Mouse (Mus musculus) hindbrain, embryonic 13.5 days (tissue): ENCODE results near the gene Gsdma3. TPM values are rescaled to one million over a fixed set of nuclear protein-coding genes. Genes with fewer than 3 reads are reported as not detected.
"Not testable (repeated sequence)": the region's sequence is repeated elsewhere in the genome, so short reads cannot be mapped to it uniquely, and the experiment has no call there.

Experiments
- ATAC-seq: fragments of 200-750 bp; cut with Nextera tagmentation; 2 replicates; pipeline ENCODE4 v1.8.0; 2017; ENCODE audit warnings: moderate TSS enrichment; ENCODE audit not compliant: low FRiP score
- H3K27ac ChIP-seq: fragments of 300-500 bp; sonication (generic); 2 replicates; pipeline ENCODE4 v1.5.1; 2015; ENCODE audit warnings: inconsistent platforms, mild to moderate bottlenecking, moderate library complexity
- H3K27me3 ChIP-seq: fragments of 300-500 bp; sonication (generic); 2 replicates; pipeline ENCODE4 v1.6.1; 2015; ENCODE audit warnings: mild to moderate bottlenecking, inconsistent platforms
- H3K36me3 ChIP-seq: fragments of 300-500 bp; sonication (generic); 2 replicates; pipeline ENCODE4 v1.6.1; 2015; ENCODE audit warnings: mild to moderate bottlenecking, inconsistent platforms
- H3K4me1 ChIP-seq: fragments of 300-500 bp; sonication (generic); replicated peaks from 2 replicates; pipeline ENCODE4 v1.6.1; 2015; ENCODE audit warnings: inconsistent platforms
- H3K4me2 ChIP-seq: fragments of 300-500 bp; sonication (generic); 2 replicates; pipeline ENCODE4 v1.6.1; 2015; ENCODE audit warnings: inconsistent platforms, mild to moderate bottlenecking, moderate library complexity
- H3K4me3 ChIP-seq: fragments of 300-500 bp; sonication (generic); 2 replicates; pipeline ENCODE4 v1.5.1; 2015; ENCODE audit warnings: mild to moderate bottlenecking, inconsistent platforms
- H3K9ac ChIP-seq: fragments of 300-500 bp; sonication (generic); 2 replicates; pipeline ENCODE4 v1.6.1; 2015; ENCODE audit warnings: mild to moderate bottlenecking, inconsistent platforms
- H3K9me3 ChIP-seq: fragments of 300-500 bp; sonication (generic); 2 replicates; pipeline ENCODE4 v1.6.1; 2016; ENCODE audit warnings: inconsistent platforms
- WGBS: fragments of 180-500 bp; shearing (Covaris S2); methylation state at CpG from one replicate; pipeline ENCODE4 v1.1.7; 2015; 5-methylcytosine and 5-hydroxymethylcytosine counted together
- polyA plus RNA-seq: library from polyadenylated mRNA; unstranded; fragments of >200 nt; fragmentation: Nextera tagmentation; extraction: Ambion mirVana; gene quantifications from 2 replicates; pipeline ENCODE4 v1.2.1, GENCODE M21; 2015

Gsdma3 gene
- polyA plus RNA-seq, 1 experiment from 2014 or later = not detected

DNA sequence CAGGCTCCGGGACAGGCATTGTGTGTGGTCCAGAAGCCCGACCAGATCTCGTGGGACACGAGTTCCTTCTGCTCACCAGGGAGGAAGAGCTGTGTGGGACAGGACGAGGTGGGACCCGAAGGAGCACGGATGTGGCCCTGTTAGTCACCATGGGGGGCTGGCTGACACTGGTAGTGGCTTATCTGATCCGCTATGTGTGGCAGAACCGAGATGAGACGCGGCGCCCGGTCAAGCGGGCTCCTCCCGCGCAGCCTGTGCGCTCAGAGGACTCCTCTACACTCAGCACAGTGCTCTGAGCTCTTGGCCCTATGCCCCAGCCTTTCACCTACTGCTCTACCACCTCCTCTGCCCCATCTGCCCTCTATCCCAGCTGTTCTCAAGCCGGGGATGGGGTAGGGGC, 26.9 kb upstream of the Gsdma3 start:
- H3K36me3 ChIP-seq = no peaks in the 10 kb centered on the region
- H3K27ac ChIP-seq = no peak overlapping the region
- 0 out of 2 replicates have a peak overlapping the region, but pooled peaks have one; percentile 13 for H3K9ac ChIP-seq
- no peak overlapping the region for H3K4me2 ChIP-seq
- H3K4me1 ChIP-seq = peaks cover 13% of the 10 kb centered on the region; the same call in 1 of the 2 replicates
- no peak overlapping the region for H3K4me3 ChIP-seq
- no peaks in the 10 kb centered on the region for H3K9me3 ChIP-seq
- no peak for ATAC-seq
- H3K27me3 ChIP-seq = peaks cover 48% of the 10 kb centered on the region
- 37% methylated on average over 18 of the region's 18 CpGs for WGBS

DNA sequence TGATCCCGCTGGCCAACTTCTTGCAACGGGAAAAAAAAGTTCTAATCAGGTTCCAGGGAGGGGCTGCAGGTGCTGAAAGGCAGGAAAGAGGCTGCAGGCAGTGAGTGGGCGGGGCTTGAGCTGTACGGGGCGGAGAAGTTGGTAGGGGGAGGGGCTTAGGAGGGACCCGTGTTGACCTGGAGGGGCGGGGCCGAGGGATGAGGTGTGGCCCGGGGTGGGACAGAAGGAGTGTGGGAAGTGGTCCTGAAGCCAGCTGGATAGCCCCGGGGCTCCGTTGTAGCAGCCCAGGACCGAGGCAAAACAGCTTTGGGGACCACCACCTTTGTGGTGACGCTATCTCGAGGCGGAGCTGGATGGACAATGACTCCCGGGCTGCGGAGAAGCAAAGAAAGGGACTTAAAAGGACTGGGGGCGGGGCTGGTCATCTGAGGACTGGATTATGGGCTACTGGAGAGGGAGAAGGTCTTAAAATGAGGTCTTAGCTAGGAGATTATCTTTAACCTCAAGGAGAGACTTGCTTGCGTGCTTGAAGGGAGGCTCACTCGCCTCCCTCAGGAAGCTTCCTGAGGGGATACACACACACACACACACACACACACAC, 24.0 kb upstream of the Gsdma3 start:
- no peak for ATAC-seq
- Histone ChIP-seq H3K9me3 (no peaks in the 10 kb centered on the region), H3K9ac (no peak overlapping the region), H3K4me1 (peaks cover 13% of the 10 kb centered on the region; the same call in 1 of the 2 replicates), H3K27me3 (peaks cover 49% of the 10 kb centered on the region), H3K4me2 (peak overlapping the region; percentile 43), H3K36me3 (no peaks in the 10 kb centered on the region), H3K27ac (no peak overlapping the region), H3K4me3 (peak overlapping the region; percentile 30)
- WGBS = 2% methylated on average over 20 of the region's 20 CpGs

DNA sequence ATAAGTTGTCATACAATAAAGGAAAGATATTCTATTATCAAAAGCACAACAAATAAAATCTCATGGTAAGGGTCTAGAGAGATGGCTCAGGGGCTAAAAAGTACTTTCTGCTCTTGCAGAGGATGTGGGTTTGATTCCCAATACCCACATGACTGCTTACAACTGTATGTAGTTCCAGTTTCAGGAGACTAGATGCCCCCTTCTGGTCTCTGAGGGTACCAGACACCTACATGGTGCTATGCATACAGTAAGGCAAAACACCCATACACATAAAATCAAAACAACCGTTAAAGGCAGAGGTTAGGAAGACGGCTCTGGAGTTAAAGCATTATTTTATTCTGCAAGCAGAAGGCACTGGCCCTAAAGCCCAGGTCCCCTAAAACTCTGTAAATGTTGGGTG, 22.2 kb upstream of the Gsdma3 start:
- H3K27me3 ChIP-seq = peaks cover 39% of the 10 kb centered on the region
- H3K9ac ChIP-seq = no peak overlapping the region
- H3K4me1 ChIP-seq = peaks cover 10% of the 10 kb centered on the region; the same call in 1 of the 2 replicates
- H3K4me3 ChIP-seq = no peak overlapping the region
- WGBS = 93% methylated on average over 2 of the region's 2 CpGs
- H3K4me2 ChIP-seq = no peak overlapping the region
- no peaks in the 10 kb centered on the region for H3K36me3 ChIP-seq
- no peak overlapping the region for H3K27ac ChIP-seq
- no peaks in the 10 kb centered on the region for H3K9me3 ChIP-seq
- ATAC-seq = no peak

DNA sequence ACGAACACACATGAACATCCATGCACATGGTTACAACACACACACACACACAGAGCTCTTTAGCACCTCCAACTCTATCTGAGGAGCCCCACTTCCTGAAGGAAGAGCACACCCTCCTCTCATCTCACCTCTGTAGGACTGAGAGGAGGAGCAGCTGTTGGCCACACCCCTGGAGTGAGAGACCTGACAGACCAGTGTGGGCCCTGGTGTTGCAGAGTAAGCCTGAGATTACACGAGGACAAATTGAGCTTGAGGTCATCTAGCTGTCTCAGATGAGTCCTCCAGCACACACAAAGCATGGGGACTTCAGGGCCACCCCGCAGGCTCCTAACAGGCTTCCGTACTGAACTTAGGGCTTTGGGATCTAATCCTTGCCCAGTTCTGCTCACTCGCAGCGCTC, 21.2 kb upstream of the Gsdma3 start:
- not testable (repeated sequence) for H3K4me2 ChIP-seq, H3K9me3 ChIP-seq, H3K4me3 ChIP-seq, H3K36me3 ChIP-seq, H3K4me1 ChIP-seq, H3K27ac ChIP-seq, H3K9ac ChIP-seq, ATAC-seq
- peaks cover 39% of the 10 kb centered on the region for H3K27me3 ChIP-seq
- 71% methylated on average over 6 of the region's 6 CpGs for WGBS

DNA sequence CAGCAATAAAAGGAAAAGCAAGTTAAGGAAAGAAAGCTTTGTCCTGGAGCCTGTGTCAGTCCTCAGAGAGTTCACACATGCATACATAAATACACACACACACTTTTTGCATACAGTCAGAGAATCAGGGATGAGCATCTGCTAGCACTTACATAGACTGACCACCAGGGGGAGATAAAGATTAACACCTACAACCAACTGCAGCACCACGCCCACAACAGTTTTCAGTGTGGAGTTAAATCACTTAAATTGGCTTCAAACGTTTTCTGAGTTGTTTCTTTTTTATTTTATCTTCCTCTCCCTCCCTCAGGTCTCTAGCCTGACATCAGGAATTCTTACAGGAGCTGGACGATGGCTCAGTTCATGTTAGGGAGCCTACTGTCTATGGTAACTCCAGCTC, 19.4 kb upstream of the Gsdma3 start:
- Histone ChIP-seq H3K4me1 (peaks cover 6% of the 10 kb centered on the region; the same call in 1 of the 2 replicates), H3K9me3 (no peaks in the 10 kb centered on the region), H3K27me3 (peaks cover 32% of the 10 kb centered on the region; the same call in 1 of the 2 replicates), H3K27ac (no peak overlapping the region), H3K4me2 (no peak overlapping the region), H3K9ac (no peak overlapping the region), H3K36me3 (no peaks in the 10 kb centered on the region), H3K4me3 (no peak overlapping the region)
- 12% methylated on average over 3 of the region's 3 CpGs for WGBS
- no peak for ATAC-seq

DNA sequence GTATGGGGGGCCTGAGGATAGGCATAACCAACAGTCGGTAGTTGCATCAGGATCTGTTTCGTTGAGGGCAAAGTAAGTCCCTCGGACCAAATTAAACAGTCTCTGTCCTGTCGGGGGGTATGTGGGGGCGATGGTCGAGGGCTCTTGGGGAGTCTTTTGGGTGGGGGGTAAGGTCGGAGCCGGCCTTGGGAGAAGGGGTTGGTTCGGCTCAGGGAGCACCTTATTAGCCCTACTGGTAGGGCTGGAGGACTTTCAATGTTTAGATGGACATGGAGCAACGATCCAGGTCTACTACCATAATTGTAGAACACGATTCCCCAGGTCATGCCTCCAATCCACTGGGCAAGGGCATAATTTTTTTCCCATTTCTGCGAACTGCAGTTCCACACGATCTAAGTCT, 5.4 kb upstream of the Gsdma3 start:
- H3K4me2 ChIP-seq = no peak overlapping the region
- H3K9me3 ChIP-seq = no peaks in the 10 kb centered on the region
- no peaks in the 10 kb centered on the region for H3K4me1 ChIP-seq
- H3K36me3 ChIP-seq = no peaks in the 10 kb centered on the region
- no peak overlapping the region for H3K27ac ChIP-seq
- WGBS = 94% methylated on average over 13 of the region's 13 CpGs
- no peak overlapping the region for H3K9ac ChIP-seq
- H3K27me3 ChIP-seq = no peaks in the 10 kb centered on the region
- ATAC-seq = no peak
- H3K4me3 ChIP-seq = no peak overlapping the region

DNA sequence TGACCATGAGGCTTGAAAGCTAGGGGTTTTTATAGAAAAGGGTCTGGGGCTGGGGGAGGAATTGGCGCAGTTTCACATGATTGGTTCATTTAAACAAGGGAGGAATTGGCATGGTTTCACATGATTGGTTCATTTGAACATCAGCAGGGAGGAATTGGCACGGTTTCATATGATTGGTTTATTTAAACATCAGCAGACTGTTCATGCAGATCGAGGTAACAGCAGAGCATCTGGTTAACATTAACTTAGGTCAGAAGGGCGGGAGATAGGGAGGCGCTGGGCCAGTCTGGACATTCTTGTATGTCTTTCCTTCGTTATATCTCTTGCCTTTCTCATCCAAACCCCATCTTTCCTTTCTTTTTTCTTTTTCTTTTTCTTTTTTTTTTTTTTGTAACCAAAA, 2.2 kb upstream of the Gsdma3 start:
- H3K4me3 ChIP-seq, H3K27ac ChIP-seq, H3K9ac ChIP-seq, ATAC-seq, H3K4me1 ChIP-seq, H3K27me3 ChIP-seq, H3K36me3 ChIP-seq, H3K4me2 ChIP-seq, H3K9me3 ChIP-seq: not testable (repeated sequence)
- WGBS = 79% methylated on average over 6 of the region's 6 CpGs

DNA sequence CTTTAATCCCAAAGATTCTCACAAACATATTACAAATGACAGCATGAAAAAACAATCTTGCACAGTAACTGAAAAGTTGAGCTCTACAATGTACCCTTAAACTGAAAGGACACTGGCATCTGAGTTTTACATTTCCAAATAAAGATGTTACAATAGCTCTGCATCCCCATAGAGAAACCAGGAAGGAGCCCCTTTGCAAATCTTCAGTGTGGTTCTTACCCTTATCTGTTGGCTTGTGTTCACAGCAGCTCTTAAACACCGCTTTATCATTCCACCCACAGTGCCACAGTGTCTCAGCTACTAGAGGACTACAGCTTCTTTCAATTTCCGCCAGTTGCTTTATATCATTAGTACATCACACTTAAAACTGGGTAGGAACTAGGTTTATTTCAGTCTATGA, 1.8 kb upstream of the Gsdma3 start:
- H3K4me3 ChIP-seq, H3K9me3 ChIP-seq, ATAC-seq, H3K4me1 ChIP-seq, H3K27ac ChIP-seq, H3K36me3 ChIP-seq, H3K4me2 ChIP-seq, H3K27me3 ChIP-seq, H3K9ac ChIP-seq: not testable (repeated sequence)
- 95% methylated on average over 2 of the region's 2 CpGs for WGBS

DNA sequence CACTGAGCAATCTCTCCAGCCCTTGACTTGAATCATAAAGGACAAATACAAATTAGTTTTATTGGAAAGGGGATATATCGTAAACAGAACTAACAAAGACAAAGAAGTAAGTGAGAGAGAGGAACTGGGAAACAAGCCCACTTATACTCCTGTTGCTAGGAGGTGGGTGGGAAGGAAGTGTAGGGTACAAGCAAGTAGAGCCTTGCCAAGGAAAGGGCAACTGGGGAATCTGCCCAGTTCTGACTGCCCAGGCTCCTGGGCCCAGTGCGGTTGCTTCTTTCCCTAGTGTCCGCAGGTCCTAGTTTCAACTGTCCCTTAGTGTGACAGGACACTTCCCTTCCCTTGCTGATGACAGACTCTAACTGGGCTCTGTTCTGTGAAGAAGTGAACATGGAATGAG, 2.5 kb downstream of the Gsdma3 start:
- Histone ChIP-seq H3K27ac (no peak overlapping the region), H3K27me3 (0 out of 2 replicates have a peak, but pooled peaks cover 3% of the 10 kb centered on the region), H3K4me1 (no peaks in the 10 kb centered on the region), H3K4me2 (no peak overlapping the region), H3K4me3 (no peak overlapping the region), H3K36me3 (no peaks in the 10 kb centered on the region), H3K9ac (no peak overlapping the region), H3K9me3 (no peaks in the 10 kb centered on the region)
- ATAC-seq = no peak
- 88% methylated on average over 3 of the region's 3 CpGs for WGBS

DNA sequence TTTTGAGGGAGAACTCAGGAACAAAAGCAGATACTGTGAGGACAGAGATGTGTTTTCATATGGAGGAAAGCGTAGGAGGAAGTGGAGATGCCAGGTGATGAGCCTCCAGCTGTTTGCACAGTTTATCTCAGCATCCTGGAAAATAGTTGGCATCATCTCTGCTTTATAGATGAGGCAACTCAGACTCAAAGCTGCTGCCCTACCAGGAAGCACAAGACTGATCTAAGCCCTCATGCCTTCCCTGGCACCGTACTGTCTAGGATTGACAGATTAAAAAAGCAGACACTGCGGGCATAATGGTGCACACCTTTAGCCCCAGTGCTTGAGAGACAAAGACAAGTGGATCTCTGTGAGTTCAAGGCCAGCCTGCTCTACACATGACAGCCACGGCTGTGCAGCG, 4.5 kb downstream of the Gsdma3 start:
- H3K9ac ChIP-seq = no peak overlapping the region
- H3K27ac ChIP-seq = no peak overlapping the region
- 90% methylated on average over 5 of the region's 5 CpGs for WGBS
- H3K4me2 ChIP-seq = no peak overlapping the region
- 0 out of 2 replicates have a peak, but pooled peaks cover 3% of the 10 kb centered on the region for H3K27me3 ChIP-seq
- no peak overlapping the region for H3K4me3 ChIP-seq
- H3K36me3 ChIP-seq = no peaks in the 10 kb centered on the region
- H3K9me3 ChIP-seq = no peaks in the 10 kb centered on the region
- H3K4me1 ChIP-seq = no peaks in the 10 kb centered on the region
- ATAC-seq = no peak

DNA sequence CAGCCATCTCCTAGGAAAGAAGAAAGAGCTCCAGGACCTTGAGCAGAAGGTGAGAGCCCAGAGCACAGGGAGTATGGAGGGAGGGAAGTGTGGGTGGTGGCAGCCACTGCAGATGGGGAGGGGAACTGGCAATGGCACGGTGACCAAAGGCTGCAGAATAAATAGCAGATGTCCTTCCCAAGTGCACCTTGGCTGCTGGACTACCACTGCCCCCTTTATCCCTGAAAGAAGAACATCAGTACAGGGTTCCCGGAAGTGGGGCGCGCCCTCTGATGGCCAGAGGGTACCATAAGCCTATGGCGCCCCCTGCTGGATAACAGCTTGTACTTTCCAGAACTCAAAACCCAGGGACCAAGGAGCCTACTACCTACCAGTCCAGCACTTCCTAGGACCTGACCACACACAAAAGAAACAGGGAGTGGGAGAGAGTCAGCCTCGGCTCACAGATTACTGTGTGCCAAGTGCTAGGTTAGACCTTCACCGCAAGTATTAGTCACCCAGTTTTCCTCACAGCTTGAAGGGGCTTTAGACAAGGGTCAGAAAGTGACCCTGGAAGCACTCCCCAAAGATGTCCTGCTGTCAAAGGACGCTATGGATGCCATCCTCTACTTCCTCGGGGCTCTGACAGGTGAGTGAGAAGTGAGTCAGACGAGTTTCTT, 9.3 kb downstream of the Gsdma3 start:
- H3K4me2 ChIP-seq, H3K4me1 ChIP-seq, H3K36me3 ChIP-seq, H3K27me3 ChIP-seq, H3K9me3 ChIP-seq, H3K9ac ChIP-seq, H3K27ac ChIP-seq, ATAC-seq, H3K4me3 ChIP-seq: not testable (repeated sequence)
- 39% methylated on average over 10 of the region's 10 CpGs for WGBS

DNA sequence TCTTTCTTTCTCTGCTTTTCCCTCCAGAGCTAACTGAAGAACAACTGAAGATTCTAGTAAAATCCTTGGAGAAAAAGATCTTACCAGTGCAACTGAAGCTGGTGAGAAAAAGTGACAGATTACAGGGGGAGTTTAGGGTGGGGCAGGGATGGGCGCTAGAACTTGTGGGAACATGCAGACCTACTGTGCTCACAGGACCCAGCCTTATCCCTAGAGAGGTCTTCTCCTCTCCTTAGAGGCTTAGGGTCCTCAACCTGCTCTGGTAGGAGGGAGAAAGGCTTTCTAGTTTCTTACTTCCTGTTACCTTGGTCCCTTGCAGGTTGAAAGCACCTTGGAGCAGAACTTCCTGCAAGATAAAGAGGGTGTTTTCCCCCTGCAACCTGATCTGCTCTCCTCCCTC, 11.3 kb downstream of the Gsdma3 start:
- H3K36me3 ChIP-seq = no peaks in the 10 kb centered on the region
- H3K4me1 ChIP-seq = no peaks in the 10 kb centered on the region
- H3K9me3 ChIP-seq = no peaks in the 10 kb centered on the region
- no peak overlapping the region for H3K4me3 ChIP-seq
- ATAC-seq = no peak
- WGBS = 88% methylated on average over 1 of the region's 1 CpGs
- H3K27me3 ChIP-seq = no peaks in the 10 kb centered on the region
- no peak overlapping the region for H3K27ac ChIP-seq
- no peak overlapping the region for H3K4me2 ChIP-seq
- no peak overlapping the region for H3K9ac ChIP-seq

DNA sequence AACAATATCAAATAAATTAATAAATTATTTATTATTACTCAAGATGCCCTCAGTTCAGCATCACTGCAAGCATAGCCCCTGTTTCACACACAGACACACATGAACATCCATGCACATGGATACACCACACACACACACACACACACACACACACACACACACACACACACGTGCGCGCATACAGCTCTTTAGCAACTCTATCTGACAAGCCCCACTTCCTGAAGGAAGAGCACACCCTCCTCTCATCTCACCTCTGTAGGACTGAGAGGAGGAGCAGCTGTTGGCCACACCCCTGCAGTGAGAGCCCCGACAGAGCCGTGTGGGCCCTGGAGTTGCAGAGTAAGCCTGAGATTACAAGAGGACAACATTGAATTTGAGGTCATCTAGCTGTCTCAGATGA, 13.9 kb downstream of the Gsdma3 start:
- H3K27me3 ChIP-seq = no peaks in the 10 kb centered on the region
- no peak overlapping the region for H3K9ac ChIP-seq
- no peak overlapping the region for H3K4me3 ChIP-seq
- H3K36me3 ChIP-seq = no peaks in the 10 kb centered on the region
- H3K27ac ChIP-seq = no peak overlapping the region
- no peaks in the 10 kb centered on the region for H3K9me3 ChIP-seq
- H3K4me1 ChIP-seq = no peaks in the 10 kb centered on the region
- 69% methylated on average over 5 of the region's 5 CpGs for WGBS
- no peak overlapping the region for H3K4me2 ChIP-seq
- ATAC-seq = no peak
